Mouse (Mus musculus): ENCODE data around the gene Idh2.

DNA sequence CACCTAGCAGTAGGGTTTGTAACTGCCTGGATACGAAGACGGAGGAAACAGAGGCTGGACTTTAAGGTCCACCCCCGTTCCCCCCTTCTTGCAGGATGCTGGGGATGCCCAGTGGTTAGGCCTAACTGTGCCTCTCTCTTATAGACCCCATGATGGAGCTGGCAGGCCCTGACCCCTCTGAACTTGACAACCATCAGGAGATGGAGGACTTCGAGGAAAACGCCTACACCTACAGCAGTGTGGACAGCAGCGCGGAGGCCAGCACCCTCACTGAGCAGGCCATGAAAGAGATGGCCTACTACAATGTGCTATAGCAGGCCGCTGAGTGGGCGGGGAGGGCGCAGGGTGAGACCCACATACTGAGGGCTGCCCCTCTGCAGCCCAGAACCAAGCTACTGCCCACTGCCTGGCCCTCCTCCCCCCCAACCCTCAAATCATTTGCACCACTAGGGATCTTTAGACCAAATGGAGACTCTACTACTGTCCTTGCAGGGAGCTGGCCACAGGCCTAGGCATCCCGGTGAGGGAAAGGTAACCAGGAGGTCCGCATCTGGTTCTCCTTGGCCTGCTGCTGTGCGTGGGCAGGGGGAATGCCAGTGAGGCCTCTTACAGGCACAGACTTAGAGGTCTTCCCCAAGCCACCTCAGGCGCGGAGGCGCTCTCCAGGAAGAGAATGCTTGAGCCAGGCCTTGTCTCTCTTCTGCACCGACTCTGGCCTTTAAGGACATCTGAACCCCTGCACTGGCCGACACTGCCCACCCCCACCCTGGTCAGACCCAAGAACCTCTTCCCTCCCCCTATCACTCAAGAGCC lies 24.8 kb downstream of the Idh2 start:
- TF ChIP-seq ZKSCAN1 (IDR thresholded peaks at IDR 0.05; ENCODE audit: low read depth, low read length) (no peak), CTCF (IDR thresholded peaks at IDR 0.05 in 2 of 3, conservative IDR thresholded peaks at IDR 0.05 in 1 of 3; ENCODE audit: control insufficient read depth in 1 of 3, insufficient read depth in 1 of 3, low read depth in 2 of 3, low read length in 3 of 3, poor library complexity in 1 of 3, severe bottlenecking in 1 of 3) (no peak), ZMIZ1 (IDR thresholded peaks at IDR 0.05; ENCODE audit: low read depth, low read length) (no peak), POLR2AphosphoS2 (IDR thresholded peaks at IDR 0.05; ENCODE audit: low read length) (no peak), POLR2A (IDR thresholded peaks at IDR 0.05; ENCODE audit: control insufficient read depth in 1 of 2, insufficient read depth in 1 of 2, low read depth in 1 of 2, low read length in 2 of 2, poor library complexity in 1 of 2) (no peak; a peak in 1 of 4 replicates), NRF1 (IDR thresholded peaks at IDR 0.05; ENCODE audit: insufficient read depth, low read depth, low read length, poor library complexity, severe bottlenecking) (no peak), E2F4 (IDR thresholded peaks at IDR 0.05; ENCODE audit: borderline replicate concordance, low read depth, low read length) (no peak), GATA1 (IDR thresholded peaks at IDR 0.05; ENCODE audit: low read depth, low read length) (no peak), KAT2A (conservative IDR thresholded peaks at IDR 0.05; ENCODE audit: low read depth, low read length) (no peak), BHLHE40 (IDR thresholded peaks at IDR 0.05; ENCODE audit: borderline replicate concordance, low read depth, low read length) (no peak)
